Mouse (Mus musculus) C2C12 (cell line): ENCODE data around the gene Rnf111.

Experiments used
- CEBPB ChIP-seq: IDR thresholded peaks from one replicate; pipeline ENCODE4 v1.6.1; 2011; ENCODE audit warnings: low read depth, mild to moderate bottlenecking, control low read depth, moderate library complexity
- CTCF ChIP-seq: IDR thresholded peaks from one replicate; pipeline ENCODE4 v1.5.1; 2011; ENCODE audit not compliant: control insufficient read depth, insufficient read depth, insufficient read length
- MAX ChIP-seq: IDR thresholded peaks from one replicate; pipeline ENCODE4 v1.6.1; 2011; ENCODE audit warnings: mild to moderate bottlenecking, control low read depth
- MYOG ChIP-seq: IDR thresholded peaks from one replicate; pipeline ENCODE4 v1.6.1; 2011; ENCODE audit not compliant: control insufficient read depth, insufficient read length; ENCODE audit errors: extremely low read depth

DNA sequence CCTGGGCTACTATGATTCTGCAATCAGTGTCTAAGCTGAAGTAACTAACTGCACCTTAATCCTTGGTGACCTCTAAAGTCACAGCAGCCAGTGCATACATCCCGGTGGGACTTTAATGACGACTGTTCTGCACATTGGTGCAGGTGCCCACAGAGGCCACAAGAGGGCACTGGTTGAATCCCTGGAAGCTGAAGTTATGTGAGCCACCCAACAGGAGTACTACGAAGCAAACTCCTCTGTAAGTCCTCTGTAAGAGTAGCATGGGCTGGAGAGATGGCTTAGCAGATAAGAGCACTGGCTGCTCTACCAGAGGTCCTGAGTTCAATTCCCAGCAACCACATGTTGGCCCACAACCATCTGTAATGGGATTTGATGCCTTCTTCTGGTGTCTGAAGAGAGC is 87.1 kb downstream of the Rnf111 start:
- TF ChIP-seq CTCF (peak; percentile 7), MYOG (no peak), CEBPB (no peak), MAX (no peak)
